Mouse (Mus musculus): ENCODE measurements around the gene Cela3a.
"Not testable (repeated sequence)": the region's sequence is repeated elsewhere in the genome, so short reads cannot be mapped to it uniquely, and the experiment has no call there.

Cela3a gene

DNA sequence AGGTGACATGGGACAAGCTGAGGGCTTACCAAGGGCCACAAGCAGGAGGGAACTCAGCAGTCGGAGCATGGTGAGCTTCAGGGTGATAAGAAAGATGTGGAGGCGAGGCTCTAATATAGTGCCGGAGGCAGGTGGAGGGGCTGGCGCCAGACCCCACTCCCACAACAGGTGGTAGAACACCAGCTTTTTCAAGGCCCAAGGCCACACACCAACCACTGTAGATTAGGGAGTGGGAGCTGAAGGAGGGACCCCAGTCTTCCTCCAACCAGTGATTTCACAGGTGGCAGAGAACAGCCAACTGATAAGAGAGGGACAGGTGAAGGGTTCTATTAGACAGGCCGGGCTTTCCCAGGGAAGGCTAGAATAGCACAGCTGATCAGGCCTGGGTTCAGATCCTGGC is at the start of gene Cela3a:
Cela3a (minus strand) TSS at position 101 of the 400 bp plus-strand sequence.
- DNase-seq (ENCODE audit: low spot score in 2 of 2) = no peak

DNA sequence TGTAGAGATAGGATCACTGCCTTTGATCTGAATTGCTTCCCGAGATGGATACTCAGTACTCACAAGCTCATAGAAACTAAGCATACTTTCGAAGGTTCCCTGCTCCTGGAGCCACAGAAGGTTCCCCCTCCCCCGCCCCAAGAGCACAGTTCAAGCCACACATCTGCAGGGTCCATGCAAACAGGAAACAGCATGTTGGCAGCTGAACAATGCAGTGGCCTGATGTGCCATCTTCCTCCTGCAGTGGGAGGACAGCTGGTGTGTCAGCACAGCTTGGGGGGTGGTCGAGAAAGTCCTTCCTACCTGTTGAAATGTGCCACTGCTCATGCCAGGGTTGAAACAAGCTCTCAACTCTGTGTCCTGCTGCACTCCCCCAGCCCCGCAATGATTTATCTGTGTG is 49.3 kb upstream of the Cela3a start:
- DNase-seq (ENCODE audit: low spot score in 2 of 2) = no peak

DNA sequence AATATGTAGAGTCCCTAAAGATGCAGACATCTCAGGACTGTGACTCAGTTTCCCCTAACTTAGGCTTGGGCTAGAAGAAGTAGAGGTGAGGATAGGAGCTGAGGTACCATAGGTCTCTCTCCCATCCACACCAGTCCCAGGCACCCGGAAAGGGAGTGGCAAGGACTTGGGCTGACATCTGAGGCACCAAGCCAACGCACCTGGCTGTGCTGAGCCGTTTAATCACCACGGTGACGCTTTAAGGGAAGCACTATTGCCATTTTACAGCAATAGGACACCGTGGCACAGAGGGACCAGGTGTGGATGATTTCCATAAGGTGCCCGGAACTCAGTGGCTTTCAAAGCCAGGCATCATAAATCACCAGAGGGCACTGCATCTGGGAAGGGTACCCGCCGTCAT is 48.7 kb upstream of the Cela3a start:
- no peak for DNase-seq (ENCODE audit: low spot score in 2 of 2)

- DNase-seq (ENCODE audit: low spot score in 2 of 2) = no peak
Observed at GRCm38 (mm10) chr4:137457292-137457691, 47.7 kb upstream of the Cela3a start.

GRCm38 (mm10) chr4:137456581-137456980 is 47.0 kb upstream of the Cela3a start:
- no peak for DNase-seq (ENCODE audit: low spot score in 2 of 2)

- DNase-seq (ENCODE audit: low spot score in 2 of 2) = no peak
Observed at GRCm38 (mm10) chr4:137454582-137454981, 45.0 kb upstream of the Cela3a start.

- DNase-seq (ENCODE audit: low spot score in 2 of 2) = no peak
Observed at GRCm38 (mm10) chr4:137453234-137453767, 43.7 kb upstream of the Cela3a start, which contains the start of gene 1700013G24Rik. Gene 1700013G24Rik (plus strand): TSS chr4:137453284.

DNA sequence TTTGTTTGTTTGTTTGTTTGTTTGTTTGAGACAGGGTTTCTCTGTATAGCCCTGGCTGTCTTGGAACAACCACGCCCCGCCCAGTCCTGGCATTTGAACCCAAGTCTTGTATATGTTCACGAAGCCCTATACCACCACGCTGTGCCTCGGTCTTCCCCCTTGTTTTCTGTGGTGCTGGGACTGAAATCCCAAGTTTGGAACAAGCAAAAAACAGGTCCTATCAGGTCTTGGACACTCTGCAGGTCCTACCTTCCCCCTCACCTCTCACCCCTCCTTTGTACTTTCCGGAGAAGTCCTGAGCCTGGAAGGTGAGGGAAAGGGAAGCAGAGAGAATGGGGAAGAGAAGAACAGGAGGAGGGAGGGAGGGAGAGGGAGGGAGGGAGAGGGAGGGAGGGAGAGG is 42.6 kb upstream of the Cela3a start:
- no peak for DNase-seq (ENCODE audit: low spot score in 2 of 2)

- DNase-seq (ENCODE audit: low spot score in 2 of 2) = no peak
Observed at GRCm38 (mm10) chr4:137449715-137450114, 40.1 kb upstream of the Cela3a start.

- no peak for DNase-seq (ENCODE audit: low spot score in 2 of 2)
Observed at GRCm38 (mm10) chr4:137449132-137449531, 39.5 kb upstream of the Cela3a start.

DNA sequence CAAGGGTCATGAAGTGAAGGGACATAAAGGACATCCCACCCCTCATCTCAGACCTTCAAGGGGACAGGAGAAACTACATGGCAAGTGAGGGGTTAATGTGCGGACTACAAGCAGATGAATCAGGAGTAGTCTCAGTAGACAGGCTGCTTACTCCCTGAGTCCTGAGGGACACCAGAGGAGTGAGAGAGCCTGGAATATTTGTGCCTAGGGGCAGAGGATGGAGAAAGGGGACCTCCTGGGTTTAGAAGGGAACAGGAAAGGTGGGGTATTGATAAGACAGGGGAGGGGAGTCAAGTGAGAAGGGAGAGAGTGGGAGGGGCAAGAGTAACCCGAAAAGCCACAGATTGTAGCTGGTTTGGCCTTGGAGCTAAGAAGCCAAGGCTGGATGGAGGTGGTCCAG is 39.0 kb upstream of the Cela3a start:
- no peak for DNase-seq (ENCODE audit: low spot score in 2 of 2)

GRCm38 (mm10) chr4:137448197-137448596 is 38.6 kb upstream of the Cela3a start:
- no peak for DNase-seq (ENCODE audit: low spot score in 2 of 2)

DNA sequence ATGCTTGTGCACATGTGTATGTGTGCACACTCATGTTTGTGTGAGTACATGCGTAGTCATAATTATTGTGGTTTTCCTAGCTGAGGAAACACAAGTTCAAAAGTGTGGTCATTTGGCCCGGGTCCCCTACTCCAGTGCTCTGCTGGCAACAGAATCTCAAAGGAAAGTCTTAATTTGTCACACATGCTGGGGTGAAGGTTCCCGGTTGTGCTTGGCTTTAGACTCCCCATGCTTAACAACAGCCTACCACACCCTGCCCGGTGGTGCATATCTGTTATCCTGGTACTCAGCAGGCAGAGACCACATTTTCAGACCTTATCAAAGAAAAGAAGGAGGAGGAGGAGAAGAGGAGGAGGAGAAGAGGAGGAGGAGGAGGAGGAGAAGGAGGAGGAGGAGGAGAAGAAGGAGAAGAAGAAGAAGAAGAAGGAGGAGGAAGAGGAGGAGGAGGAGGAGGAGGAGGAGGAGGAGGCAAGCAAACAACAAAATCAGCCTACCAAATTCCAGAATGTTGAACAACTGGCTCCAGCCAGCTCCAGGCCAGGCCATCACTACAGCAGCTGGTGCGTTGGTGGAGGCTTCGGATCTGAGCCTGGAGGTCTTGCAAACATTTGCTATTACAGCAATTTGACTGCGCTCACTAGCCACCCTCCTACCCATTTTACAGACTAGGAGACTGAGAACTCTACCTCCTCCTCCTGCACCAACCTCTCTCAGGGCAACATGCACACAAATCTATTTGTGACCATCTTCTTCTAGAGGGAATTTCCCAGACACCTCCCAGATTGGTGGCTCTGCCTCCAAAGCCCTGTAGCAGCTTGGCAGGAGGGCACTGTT is 38.0 kb upstream of the Cela3a start:
- DNase-seq (ENCODE audit: low spot score in 2 of 2) = no peak

DNA sequence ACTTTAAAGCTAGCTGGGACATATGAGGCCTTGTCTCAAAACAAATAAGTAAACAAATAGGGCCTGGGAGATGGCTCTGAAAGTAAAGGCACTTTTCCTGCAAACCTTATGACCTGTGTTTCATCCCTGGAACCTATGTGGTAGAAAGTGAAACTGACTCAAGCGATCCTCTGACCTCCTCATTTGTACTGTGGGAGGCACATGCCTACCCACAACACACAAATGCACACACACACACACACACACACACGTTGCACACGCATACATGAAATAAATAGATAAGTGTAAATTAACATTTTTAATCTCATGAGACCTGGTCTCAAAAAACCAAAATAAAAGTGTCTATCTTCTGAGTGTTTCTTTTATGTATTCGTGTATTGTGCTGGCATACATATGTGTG is 36.3 kb upstream of the Cela3a start:
- no peak for DNase-seq (ENCODE audit: low spot score in 2 of 2)

- peak; percentile 35 to 77 for DNase-seq (ENCODE audit: low spot score in 2 of 2)
Observed at GRCm38 (mm10) chr4:137443625-137444024, 34.0 kb upstream of the Cela3a start.

DNA sequence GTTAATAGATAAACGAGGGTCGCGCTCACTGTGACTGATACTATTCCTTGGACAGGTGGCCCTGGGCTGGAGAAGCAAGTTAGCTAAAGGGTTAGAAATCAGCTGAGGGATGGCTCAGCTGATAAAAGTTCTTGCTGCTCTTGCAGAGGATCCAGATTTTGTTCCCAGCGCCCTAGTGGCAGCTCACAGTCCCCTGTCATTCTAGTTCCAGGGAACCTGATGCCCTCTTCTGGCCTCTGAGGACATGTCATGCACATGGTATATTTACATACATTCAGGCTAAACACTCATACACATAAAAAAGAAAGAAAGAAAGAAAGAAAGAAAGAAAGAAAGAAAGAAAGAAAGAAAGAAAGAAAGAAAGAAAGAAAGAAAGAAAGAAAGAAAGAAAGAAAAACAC is 31.7 kb upstream of the Cela3a start:
- no peak for DNase-seq (ENCODE audit: low spot score in 2 of 2)

GRCm38 (mm10) chr4:137438842-137439241 is 29.3 kb upstream of the Cela3a start:
- DNase-seq (ENCODE audit: low spot score in 2 of 2) = no peak

GRCm38 (mm10) chr4:137436979-137437669 is 27.5 kb upstream of the Cela3a start:
- DNase-seq (ENCODE audit: low spot score in 2 of 2) = no peak

DNA sequence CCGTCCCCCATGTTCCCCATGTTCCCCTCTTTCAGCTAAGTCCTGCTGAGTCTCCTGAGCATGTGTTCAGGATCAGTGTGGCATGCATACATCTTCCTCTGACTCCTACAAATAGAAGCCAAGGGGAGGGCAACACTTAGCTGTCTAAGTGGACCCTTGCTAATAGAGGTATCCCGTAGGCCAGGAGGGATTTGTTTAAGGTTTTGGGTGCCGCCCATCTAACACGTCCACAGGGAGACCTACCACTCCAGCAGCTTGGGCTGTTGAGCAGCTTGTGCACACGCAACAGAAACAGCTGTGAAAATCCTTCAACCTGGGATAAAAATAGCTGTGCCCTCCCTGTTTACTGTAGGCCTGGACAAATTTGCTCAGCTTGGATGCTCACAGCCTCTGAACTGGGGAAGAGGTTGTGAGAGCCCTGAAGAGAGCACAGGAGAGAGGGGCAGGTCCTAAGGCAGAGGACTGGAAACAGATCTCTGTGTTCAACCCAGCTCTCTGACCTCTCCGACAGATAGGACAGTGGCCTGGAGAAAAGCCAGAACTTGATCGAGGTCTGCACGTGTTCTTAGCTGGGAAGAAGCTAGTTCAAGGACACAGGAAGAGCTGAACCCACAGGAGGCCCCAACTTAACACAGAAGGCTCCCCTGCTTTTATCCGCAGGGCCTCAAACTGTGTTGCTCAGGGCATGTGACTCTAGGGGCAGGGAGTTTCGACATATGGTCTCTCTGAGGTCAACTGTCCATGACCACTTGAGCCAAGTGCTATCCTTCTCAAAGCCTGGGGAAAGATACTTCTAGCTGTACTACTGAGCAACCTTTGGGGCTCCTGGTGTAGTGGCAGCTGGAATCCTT is 23.3 kb upstream of the Cela3a start:
- not testable (repeated sequence) for DNase-seq (ENCODE audit: low spot score in 2 of 2)

- no peak for DNase-seq (ENCODE audit: low spot score in 2 of 2)
Observed at GRCm38 (mm10) chr4:137430502-137430901, 20.9 kb upstream of the Cela3a start, which contains the start of gene Cela3b. Gene Cela3b (minus strand): TSS chr4:137430540.

DNA sequence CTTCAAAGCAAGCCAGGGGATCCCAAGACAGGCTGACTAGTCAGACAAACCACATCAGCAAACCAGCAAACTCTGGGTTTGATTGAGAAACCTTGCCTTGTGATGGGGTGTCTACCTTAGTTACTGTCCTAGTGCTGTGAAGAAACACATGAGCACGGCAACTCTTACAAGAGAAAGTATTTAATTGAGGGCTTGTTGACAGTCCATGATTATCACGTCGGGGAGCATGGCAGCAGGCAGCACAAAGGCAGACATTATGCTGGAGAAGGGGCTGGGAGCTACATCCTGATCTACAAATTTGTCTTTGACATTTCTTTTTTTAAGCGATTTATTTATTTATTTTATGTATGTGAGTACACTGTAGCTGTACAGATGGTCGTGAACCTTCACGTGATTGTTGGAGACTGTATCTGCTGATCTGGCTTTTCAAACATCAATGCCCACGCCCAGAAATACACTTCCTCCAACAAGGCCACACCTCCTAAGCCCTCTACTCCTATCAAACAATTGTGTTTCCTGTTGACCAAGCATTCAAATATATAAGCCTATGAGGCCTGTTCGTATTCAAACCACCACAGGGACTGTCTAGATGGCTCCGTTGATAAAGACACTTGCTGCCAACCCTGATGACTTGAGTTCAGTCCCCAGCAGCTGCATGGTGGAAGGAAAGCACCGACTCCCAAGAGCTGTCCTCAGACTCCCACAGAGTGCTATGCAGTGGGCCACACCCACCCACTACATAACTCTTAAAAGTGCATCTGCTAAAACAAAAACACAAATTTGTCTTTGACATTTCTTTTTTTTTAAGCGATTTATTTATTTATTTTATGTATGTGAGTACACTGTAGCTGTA is 8.3 kb upstream of the Cela3a start:
- DNase-seq (ENCODE audit: low spot score in 2 of 2) = no peak

Measured in frontal cortex, postnatal 14 days (tissue).